Mouse (Mus musculus) forebrain, embryonic 16.5 days (tissue): ENCODE data around the gene Tbx5. TPM values are rescaled to one million over a fixed set of nuclear protein-coding genes. Genes with fewer than 3 reads are reported as not detected.
"Not testable (repeated sequence)": the region's sequence is repeated elsewhere in the genome, so short reads cannot be mapped to it uniquely, and the experiment has no call there.

Source experiments
- ATAC-seq: fragments of 200-750 bp; cut with Nextera tagmentation; 2 replicates; pipeline ENCODE4 v1.8.0; 2017; ENCODE audit warnings: mild to moderate bottlenecking, moderate library complexity
- H3K27ac ChIP-seq: fragments of 300-500 bp; sonication (generic); 2 replicates; pipeline ENCODE4 v1.5.1; 2014; ENCODE audit warnings: low read length, control low read depth
- H3K27me3 ChIP-seq: fragments of 300-500 bp; sonication (generic); replicated peaks from 2 replicates; pipeline ENCODE4 v1.6.1; 2014; ENCODE audit warnings: low read length; ENCODE audit not compliant: control insufficient read depth, insufficient read depth
- H3K36me3 ChIP-seq: fragments of 300-500 bp; sonication (generic); 2 replicates; pipeline ENCODE4 v1.6.1; 2014; ENCODE audit not compliant: control insufficient read depth, insufficient read depth
- H3K4me1 ChIP-seq: fragments of 300-500 bp; sonication (generic); replicated peaks from 2 replicates; pipeline ENCODE4 v1.6.1; 2014; ENCODE audit warnings: low read length; ENCODE audit not compliant: control insufficient read depth, insufficient read depth
- H3K4me2 ChIP-seq: fragments of 300-500 bp; sonication (generic); 2 replicates; pipeline ENCODE4 v1.6.1; 2014; ENCODE audit warnings: mild to moderate bottlenecking, low read length, control low read depth
- H3K4me3 ChIP-seq: fragments of 300-500 bp; sonication (generic); replicated peaks from 2 replicates; pipeline ENCODE4 v1.5.1; 2014; ENCODE audit warnings: mild to moderate bottlenecking, low read length, control low read depth
- H3K9ac ChIP-seq: fragments of 300-500 bp; sonication (generic); replicated peaks from 2 replicates; pipeline ENCODE4 v1.6.1; 2014; ENCODE audit warnings: low read depth, low read length, control low read depth
- H3K9me3 ChIP-seq: fragments of 300-500 bp; sonication (generic); 2 replicates; pipeline ENCODE4 v1.6.1; 2016; ENCODE audit warnings: low read length; ENCODE audit not compliant: control insufficient read depth
- WGBS: fragments of 180-500 bp; shearing (Covaris S2); extraction: QIAGEN DNeasy Blood & Tissue Kit; methylation state at CpG from one replicate; pipeline ENCODE4 v1.1.7; 2014; 5-methylcytosine and 5-hydroxymethylcytosine counted together
- polyA plus RNA-seq: library from polyadenylated mRNA; unstranded; fragments of >200 nt; fragmentation: Nextera tagmentation; extraction: Ambion mirVana; gene quantifications from 2 replicates; pipeline ENCODE4 v1.2.1, GENCODE M21; 2015

Gene Tbx5
- polyA plus RNA-seq, 1 experiment from 2014 or later: not detected

DNA sequence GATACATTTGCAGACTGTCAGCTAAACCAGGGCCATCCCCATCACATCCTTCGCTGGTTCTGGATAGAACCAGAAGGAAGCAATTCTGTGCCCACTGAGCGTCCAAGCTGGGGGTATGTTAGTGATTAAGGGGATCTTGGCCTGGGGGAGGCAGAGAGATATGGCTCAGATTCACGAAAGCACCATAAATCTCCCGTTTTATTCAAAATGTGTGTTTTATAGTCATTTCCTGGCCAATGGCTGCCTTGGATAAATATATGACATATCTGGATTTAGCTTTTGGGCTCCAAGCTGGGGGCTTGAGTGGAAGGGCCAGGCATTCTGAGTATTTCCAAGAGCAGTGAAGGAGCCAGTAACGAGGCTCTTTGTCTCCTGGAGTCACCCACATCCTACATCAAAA, 59.5 kb downstream of the Tbx5 start:
- Histone ChIP-seq H3K4me2 (no peak overlapping the region), H3K4me3 (no peak overlapping the region), H3K27me3 (no peaks in the 10 kb centered on the region), H3K9ac (no peak overlapping the region), H3K4me1 (no peaks in the 10 kb centered on the region), H3K9me3 (no peaks in the 10 kb centered on the region), H3K36me3 (no peaks in the 10 kb centered on the region), H3K27ac (no peak overlapping the region)
- 44% methylated on average over 5 of the region's 5 CpGs for WGBS
- ATAC-seq: no peak

- H3K36me3 ChIP-seq: no peaks in the 10 kb centered on the region
- WGBS: 73% methylated on average over 3 of the region's 3 CpGs
Measured at GRCm38 (mm10) chr5:119893060-119893459, 60.6 kb downstream of the Tbx5 start.

GRCm38 (mm10) chr5:119896605-119897004, 64.1 kb downstream of the Tbx5 start:
- Histone ChIP-seq H3K27ac (no peak overlapping the region), H3K27me3 (no peaks in the 10 kb centered on the region), H3K4me3 (no peak overlapping the region), H3K4me2 (no peak overlapping the region), H3K4me1 (no peaks in the 10 kb centered on the region), H3K9me3 (no peaks in the 10 kb centered on the region), H3K36me3 (no peaks in the 10 kb centered on the region), H3K9ac (no peak overlapping the region)
- WGBS: 85% methylated on average over 3 of the region's 3 CpGs
- ATAC-seq: no peak

More at GRCm38 (mm10) chr5:119893060-119893459, 60.6 kb downstream of the Tbx5 start:
- H3K9ac ChIP-seq: no peak overlapping the region
- no peaks in the 10 kb centered on the region for H3K4me1 ChIP-seq
- no peak overlapping the region for H3K27ac ChIP-seq
- H3K9me3 ChIP-seq: no peaks in the 10 kb centered on the region
- no peak for ATAC-seq
- H3K4me3 ChIP-seq: no peak overlapping the region
- no peak overlapping the region for H3K4me2 ChIP-seq
- no peaks in the 10 kb centered on the region for H3K27me3 ChIP-seq

DNA sequence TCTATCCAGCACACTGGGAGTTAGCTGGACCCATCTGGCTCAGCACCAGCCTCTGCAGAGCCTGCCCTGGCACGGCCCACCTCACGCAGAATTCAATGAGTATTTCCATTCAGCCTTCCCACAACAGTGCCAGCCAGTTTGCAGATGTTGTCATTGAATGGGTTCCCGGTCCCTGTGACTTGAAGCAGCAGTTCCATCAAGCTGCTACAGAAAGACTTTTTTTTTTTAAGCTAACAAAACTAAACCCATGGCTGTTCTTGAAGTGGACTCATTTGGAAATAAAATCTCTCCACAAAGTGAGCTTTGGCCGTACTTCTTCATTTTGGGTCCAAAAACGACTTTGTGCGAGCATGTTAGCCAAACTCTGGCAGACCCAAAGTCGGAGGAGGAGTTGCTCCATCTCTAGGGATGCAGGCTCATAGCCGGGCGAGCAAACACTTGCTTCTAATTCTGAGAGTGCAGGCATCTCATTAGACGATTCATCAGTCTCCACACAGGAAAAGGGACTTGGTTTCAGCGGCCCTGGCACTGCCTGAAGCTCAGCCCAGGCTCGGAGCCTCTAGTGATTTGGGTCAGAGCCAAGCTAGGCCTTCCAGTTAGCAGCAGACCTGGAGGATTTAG, 84.2 kb downstream of the Tbx5 start:
- H3K9ac ChIP-seq: no peak overlapping the region
- peaks cover 9% of the 10 kb centered on the region for H3K4me1 ChIP-seq
- H3K9me3 ChIP-seq: no peaks in the 10 kb centered on the region
- H3K36me3 ChIP-seq: no peaks in the 10 kb centered on the region
- ATAC-seq: peak; percentile 95
- WGBS: 27% methylated on average over 12 of the region's 12 CpGs
- H3K27ac ChIP-seq: peak overlapping the region; percentile 41
- H3K4me2 ChIP-seq: 0 out of 2 replicates have a peak overlapping the region, but pooled peaks have one; percentile 5
- H3K27me3 ChIP-seq: no peaks in the 10 kb centered on the region
- H3K4me3 ChIP-seq: no peak overlapping the region

- not testable (repeated sequence) for H3K4me2 ChIP-seq, H3K9ac ChIP-seq, ATAC-seq, H3K27ac ChIP-seq, H3K4me1 ChIP-seq, H3K4me3 ChIP-seq, H3K36me3 ChIP-seq, H3K27me3 ChIP-seq, H3K9me3 ChIP-seq
- 84% methylated on average over 1 of the region's 1 CpGs for WGBS
Measured at GRCm38 (mm10) chr5:119918381-119918780, 85.9 kb downstream of the Tbx5 start.

DNA sequence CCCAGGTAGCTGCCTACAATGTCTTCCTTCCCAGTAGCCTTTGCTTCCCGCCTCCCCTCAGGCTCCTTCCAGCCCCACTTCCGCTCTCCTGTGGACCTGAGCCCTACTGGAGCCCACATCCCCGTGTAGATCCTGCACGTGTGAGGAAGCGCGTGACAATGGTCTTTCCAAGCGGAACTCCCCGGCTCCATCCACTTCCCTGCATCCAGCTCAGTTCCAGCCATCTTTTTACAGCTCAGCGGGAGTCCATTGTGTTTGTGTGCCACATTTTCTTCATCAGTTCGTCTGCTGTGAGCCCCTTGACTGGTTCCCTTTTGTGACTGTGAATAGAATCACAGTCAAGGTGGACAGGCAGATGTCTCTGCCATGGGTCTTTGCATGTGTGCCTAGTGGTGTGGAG, 88.5 kb downstream of the Tbx5 start:
- H3K4me1 ChIP-seq: peaks cover 9% of the 10 kb centered on the region
- no peaks in the 10 kb centered on the region for H3K9me3 ChIP-seq
- H3K4me3 ChIP-seq: no peak overlapping the region
- H3K9ac ChIP-seq: no peak overlapping the region
- H3K27ac ChIP-seq: no peak overlapping the region
- no peak overlapping the region for H3K4me2 ChIP-seq
- no peak for ATAC-seq
- no peaks in the 10 kb centered on the region for H3K36me3 ChIP-seq
- 64% methylated on average over 10 of the region's 10 CpGs for WGBS
- H3K27me3 ChIP-seq: no peaks in the 10 kb centered on the region

DNA sequence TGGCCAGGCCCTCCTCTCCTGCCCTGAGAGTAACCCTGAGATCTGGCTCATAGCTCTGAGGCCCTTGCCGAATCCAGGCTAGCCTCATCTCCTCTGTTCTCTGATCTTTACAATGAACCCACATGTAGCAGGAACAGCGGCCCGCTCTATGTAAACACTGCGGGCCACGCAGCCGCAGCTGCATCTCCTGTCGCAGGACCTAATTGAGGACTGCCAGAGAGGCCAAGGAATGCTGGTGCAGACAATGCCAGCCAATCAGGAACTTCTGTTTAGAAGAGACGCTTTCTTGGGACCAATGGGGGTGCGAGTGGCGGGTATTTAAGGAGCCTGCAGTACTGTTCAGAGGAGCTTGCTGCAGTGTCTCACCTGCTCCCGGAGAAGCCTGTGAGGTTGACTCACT, 89.8 kb downstream of the Tbx5 start:
- Histone ChIP-seq H3K27ac (no peak overlapping the region), H3K27me3 (no peaks in the 10 kb centered on the region), H3K36me3 (no peaks in the 10 kb centered on the region), H3K4me2 (no peak overlapping the region), H3K9me3 (no peaks in the 10 kb centered on the region), H3K4me3 (no peak overlapping the region), H3K9ac (no peak overlapping the region), H3K4me1 (no peaks in the 10 kb centered on the region; the same call in none of the 2 replicates)
- WGBS: 33% methylated on average over 11 of the region's 11 CpGs
- ATAC-seq: peak; percentile 45; the same call in 1 of the 2 replicates

Other genes starting within 250 kb of the Tbx5 start
- 2.1 and 3.0 TPM in 2 replicates for gene Tbx3, start 162.0 kb upstream of the Tbx5 start, polyA plus RNA-seq